Mouse (Mus musculus) ovary, postnatal 36 days (tissue): Measurements from ENCODE around the gene Samd10.

ENCODE experiments used
- DNase-seq: peaks from one replicate; pipeline ENCODE4 v3.0.0; 2022; ENCODE audit warnings: low spot score, mixed read lengths

Gene Samd10

DNA sequence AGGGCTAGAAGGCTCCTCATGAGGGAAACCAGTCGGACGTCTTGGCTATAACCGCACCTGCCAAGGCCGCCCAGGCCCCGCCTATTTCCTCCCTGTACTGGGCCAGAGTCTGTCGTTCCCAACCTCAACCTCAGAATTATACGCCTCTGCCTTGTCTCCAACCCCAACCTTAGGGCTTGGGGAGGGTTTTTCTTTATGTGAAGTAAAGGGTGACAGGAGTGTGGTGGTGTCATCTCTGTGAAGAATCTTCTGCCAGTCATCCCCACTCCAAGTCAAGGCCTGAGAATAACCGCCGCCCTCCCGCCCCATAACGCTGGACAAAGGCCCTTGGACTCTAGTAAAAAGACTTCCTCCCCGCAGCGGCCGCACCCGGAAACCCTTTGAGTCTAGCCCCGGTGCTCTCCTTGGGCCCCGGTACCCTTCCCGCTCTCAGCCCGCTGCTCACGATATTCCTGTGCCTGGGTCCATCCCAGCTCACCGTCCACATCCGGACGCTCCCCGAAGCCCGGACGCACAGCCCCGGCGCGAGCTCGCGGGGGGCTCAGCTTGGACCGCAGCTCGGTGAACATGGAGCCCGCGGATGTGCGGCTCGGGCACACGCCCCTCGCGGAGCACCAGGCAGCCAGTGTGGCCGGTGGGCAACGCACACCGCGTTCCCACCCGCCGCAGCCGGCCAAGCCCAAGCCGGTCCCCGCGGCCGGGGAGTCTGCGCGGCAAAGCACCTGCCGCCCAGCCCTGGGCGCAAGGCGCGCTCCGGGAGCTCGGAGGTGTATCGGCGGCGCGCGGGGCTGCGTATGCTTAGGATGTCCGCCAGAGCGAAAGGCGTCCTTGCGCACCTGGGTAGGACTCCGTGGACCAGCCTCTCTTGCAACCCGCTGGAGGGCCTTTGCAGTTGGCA lies at the start of gene Samd10:
Gene Samd10 (minus strand): TSS at position 759 of the 898 bp plus-strand sequence.
- peak; percentile 62 for DNase-seq

DNA sequence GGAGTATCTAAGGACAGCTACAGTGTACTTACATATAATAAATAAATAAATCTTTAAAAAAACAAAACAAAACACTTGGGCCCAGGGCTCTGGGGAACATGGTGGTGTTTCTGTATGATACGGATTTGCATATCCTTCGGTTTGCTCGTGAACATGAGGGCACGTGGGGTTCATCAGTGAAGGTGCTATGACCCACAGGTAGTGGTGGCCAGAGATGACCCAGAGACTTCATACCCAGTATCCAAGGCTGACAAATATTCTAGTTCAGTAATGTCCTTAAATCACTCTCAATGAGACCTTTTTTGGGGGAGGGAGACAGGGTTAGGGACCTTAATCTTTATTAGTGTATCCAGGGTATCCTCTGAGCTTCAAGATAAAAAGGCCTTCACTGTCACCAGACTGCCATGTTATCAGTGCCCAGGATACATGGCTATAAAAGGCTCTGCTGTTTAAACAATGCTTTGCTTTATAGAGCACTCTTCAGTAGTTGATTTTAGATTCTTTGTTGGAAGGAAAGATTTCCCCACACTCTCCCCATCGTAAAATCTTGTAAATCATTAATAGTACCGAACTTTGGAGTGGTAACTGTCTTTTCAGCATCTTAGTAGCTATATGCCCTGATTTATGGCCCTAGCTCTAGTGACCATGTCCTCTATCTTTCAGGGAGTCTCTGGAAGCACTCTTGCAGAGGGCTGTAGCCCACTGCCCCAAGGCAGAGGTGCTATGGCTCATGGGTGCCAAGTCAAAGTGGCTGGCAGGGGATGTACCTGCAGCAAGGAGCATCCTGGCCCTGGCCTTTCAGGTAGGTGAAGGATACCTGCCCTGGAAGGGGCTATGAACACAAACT lies 47.8 kb upstream of the Samd10 start:
- no peak for DNase-seq

DNA sequence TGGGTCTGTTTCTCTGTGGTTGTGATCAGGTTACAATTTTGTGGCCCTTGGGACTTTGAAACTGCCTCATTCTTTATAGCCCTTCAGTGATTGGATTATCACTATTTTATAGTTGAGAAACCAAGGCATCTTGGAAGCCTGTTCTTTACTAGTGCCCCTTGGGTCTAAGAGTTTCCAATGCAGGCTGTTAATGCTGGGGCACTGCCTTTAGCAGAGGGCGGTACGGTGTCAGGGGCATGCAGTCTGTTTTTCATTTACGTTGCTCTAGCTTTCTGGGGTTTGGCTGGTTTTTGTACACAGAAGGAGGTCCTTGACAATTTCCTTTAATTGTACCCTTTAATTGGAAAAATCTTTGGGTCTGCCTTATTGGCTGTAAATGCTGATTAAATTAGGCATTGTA lies 46.7 kb upstream of the Samd10 start:
- DNase-seq = no peak

DNA sequence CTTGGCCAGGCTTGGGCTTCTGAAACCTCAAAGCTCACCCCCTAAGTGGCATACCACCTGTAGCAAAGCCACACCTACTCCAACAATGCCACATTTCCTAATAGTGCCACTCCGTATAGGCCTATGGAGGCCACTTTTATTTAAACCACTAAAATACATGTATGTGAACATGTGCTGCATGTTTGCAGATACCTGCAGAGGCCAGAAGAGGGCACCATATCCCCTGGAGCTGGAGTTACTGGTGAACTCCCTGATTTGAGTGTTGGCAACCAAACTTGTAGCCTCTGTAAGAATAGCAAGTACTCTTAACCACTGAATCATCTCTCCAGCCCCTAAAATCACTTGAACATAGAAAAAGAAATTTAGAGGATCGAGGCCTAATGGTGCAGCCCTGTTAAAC lies 45.3 kb upstream of the Samd10 start:
- peak; percentile 34 for DNase-seq

DNA sequence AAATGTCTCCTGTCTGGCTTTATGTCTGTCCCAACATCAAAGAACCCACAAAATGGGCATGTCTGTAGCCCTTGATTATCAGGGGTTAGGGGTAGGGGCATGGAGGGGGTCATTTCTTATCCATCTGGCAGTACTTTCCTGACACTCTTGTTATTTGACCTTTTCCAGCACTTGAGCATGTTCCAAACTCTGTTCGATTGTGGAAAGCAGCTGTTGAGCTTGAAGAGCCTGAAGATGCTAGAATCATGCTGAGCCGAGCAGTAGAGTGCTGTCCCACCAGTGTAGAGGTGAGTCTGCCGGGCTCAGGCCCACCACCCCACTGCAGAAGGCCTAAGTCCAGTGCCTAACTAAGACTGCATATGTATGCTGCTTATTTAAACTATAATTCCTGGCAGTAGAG lies 36.9 kb upstream of the Samd10 start:
- no peak for DNase-seq

DNA sequence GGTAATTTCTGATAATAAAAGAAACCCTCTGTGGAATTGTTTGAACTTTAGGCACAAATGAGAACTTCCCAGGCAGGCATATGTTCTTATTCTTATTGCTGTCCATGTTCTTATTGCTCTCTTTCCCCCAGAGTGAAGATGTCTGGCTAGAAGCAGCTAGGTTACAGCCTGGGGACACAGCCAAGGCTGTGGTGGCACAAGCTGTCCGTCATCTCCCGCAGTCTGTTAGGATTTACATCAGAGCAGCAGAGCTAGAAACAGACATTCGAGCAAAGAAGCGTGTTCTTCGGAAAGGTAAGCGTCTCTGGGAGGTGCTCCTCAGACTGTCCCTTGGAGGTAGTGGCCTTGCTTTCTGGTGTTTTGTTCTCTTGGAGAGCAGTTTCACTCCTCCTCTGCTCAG lies 33.6 kb upstream of the Samd10 start:
- DNase-seq = no peak

DNA sequence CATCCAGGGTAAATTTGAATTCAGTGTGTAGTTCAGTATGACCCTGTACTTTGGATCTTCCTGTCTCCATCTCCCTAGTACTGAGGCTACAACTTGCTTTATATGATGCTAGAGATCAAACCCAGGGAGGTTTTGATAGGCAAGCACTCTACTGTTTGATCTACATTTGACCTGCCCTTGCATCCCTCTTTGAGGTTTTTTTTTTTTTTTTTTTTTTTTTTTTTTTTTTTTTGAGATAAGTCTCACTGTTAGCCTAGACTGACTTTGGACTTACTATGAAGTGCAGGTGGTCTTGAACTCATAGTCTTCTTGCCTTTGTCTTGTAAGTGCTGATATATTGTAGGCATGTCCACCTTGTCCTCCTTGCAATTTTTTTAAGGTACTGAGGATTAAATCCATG lies 29.5 kb upstream of the Samd10 start:
- DNase-seq = no peak

DNA sequence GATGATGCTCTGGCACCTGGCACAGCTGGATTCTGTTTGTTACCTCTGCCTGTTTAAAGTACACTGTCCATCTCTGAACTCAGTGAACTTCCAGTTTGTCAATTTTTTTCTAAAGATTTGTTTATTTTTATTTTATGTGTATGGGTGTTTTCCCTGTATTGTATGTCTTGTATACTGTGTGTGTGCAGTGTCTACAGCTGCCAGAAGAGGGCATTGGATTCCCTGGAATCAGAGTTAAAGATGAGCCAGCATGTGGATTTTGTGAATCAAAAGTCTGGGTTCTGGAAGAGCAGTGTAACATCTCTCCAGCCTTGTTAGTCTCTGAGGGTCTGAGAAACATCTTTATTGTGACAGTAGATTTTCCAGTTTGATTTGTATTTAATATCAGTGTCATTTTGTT lies 24.4 kb upstream of the Samd10 start:
- DNase-seq = no peak

DNA sequence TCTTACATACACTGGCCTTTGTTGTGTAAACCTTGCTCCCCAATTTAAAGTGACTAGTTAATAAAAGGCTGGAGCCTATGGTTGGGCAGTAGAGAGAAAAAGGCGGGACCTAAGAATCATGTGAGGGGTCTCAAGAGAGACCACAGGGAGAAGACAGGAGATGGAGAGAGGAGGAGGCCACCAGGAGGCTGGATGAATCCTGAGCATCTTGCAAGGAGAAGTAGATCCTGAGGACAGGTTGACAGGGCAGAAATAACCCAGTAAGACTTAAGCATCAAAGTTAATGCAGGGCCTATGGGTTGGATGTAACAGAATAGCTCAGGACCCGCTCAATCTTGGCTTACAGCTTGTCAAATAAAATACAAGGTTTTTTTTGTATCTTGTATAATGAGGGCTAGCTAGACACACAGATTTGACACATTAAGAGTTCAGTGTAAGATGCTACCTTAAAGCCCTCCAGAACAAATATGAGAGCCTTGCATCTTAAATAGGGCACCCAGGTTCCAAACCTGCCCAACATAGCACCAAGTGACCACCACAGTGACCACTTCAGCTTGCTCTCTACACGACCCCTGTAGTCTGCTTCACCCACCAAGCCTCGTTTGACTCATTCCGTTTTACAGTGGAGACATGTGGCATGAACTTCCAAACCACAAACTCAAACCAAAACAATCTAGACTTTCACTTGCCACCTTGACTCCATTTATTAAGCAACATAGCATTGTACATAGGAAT lies 19.9 kb upstream of the Samd10 start:
- no peak for DNase-seq

DNA sequence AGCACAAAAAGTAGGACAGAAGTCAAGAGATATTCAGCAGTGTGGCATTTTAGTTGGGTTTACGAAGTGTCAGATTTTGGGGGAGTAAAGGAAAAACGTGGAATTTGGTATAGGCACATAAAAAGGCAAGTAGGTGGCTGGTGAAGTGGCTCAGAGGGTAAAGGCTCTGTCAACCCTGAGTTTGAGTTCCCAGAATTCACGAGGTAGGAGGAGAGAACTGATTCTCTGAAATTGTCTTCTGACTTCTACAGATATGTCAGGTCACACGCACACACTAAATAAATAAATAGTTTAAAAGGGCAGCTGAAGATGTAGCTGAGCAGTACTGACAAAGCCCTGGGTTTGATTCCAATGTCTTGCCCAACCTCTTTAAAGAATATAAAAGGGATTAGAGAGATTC lies 3.4 kb upstream of the Samd10 start:
- no peak for DNase-seq

DNA sequence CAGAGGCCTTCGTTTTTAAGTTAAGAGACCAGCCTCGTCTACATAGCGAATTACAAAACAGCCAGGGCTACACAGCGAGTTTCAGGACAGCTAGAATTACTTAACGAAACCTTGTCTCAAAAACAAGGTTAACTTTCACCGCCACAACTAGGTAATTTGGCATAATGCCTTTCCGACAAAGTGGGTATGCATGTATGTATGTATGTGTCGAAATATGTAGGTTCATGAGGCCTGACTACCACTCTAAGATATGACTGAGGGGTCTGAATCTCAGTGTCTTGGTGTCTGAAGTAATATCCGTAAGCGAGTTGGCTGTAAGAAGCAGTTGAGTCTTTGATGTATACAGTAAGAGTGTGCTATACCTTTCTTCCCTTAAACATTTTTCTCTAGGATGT lies 2.7 kb upstream of the Samd10 start:
- DNase-seq = no peak

DNA sequence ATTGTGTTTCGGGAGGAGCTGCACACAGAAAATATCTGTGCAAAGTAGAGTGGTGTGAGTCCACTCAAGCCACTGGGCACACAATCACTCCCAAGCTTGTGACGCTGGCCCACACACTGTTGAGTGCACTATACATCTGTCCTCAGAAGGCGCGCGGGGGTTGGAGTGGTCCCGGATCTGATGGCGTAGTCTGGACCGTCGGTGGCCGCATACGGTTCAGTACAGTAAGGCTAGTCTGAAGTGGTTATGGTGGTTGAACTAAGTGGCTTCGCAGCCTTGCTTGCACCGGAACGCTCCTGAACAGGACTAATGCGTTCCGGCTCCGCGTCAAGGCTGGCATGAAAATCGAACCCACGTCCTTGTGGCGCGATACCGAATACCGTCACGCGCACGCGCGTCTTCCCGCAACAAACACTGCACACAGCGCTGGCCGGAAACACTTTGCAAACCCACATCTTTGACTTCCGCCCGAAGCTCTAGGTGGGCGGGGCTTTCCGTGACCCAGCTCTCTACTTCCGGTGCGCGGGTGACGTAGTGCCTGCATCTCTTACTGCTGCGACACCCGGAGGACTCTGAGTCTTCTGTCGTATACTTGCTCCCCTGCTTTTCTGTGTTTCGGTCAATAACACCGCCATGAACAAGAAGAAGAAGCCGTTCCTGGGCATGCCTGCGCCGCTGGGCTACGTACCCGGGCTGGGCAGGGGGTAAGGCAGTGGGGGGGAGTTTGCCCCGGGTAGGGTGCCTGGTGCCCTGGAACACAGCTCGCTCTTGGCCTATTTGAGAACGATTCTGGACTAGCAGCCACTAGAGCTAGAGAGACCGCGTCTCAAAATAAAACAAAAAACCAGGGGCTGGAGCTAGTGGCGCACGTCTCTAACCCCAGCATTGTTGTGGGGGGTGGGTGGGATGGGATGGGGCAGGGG lies 2.1 kb upstream of the Samd10 start:
- peak; percentile 94 for DNase-seq

DNA sequence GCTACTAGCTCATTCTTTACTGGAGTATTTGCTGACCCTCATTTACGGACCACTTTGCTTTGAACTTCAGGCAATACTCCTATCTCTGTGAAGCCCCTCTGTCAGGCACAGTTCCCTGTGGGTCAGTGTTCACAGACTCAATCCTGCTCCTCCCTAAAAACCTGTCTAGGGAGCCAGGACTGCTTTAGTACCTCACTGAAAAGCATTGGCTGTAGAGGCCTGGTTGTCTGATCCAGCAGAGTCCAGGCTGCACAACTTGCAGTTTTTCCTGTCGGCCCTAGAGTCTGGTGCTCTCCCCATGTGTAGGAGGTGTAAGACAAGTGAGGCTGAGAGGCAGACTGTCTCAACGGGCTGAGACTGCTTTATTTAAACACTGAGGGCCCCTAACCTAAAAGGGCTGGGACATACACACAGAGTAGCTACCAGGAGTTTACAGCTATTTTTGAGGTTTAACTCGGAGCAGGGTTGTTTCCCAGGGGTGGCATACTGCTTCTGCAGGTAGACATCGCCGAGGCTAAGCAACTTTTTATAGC lies 1.3 kb upstream of the Samd10 start:
- no peak for DNase-seq

DNA sequence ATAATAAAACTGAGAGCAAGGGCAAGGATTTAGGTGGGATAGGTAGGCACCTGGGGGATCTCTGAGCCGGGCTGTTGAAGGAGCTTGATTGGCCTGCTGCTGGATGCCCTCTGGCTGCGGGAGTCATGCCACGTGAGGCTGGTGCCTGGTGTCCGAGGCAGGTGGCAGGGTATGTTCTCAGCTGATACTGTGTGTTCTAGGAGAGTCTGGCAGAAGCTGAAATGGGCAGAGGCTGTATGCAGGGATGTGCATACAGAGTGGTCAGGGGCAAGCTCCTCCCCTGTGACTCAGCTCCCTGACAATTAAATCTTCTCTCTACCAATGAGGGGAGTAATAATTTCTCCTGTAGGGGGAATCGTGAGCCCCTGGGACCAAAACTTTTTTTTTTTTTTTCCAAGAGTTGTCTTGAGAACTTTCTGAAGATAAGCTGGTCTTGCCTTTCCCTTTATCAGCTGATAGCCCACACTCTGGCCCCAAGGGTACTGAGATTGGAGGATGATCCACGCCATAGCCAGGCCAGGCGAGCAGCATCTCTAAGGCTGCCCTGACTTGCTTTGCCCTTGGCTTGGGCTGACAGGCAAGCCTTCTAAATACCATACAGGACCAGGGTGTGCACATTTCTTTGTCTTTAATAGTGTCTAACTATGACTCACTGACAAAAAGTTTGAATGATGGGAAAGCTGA lies 1.5 kb downstream of the Samd10 start:
- DNase-seq = no peak

DNA sequence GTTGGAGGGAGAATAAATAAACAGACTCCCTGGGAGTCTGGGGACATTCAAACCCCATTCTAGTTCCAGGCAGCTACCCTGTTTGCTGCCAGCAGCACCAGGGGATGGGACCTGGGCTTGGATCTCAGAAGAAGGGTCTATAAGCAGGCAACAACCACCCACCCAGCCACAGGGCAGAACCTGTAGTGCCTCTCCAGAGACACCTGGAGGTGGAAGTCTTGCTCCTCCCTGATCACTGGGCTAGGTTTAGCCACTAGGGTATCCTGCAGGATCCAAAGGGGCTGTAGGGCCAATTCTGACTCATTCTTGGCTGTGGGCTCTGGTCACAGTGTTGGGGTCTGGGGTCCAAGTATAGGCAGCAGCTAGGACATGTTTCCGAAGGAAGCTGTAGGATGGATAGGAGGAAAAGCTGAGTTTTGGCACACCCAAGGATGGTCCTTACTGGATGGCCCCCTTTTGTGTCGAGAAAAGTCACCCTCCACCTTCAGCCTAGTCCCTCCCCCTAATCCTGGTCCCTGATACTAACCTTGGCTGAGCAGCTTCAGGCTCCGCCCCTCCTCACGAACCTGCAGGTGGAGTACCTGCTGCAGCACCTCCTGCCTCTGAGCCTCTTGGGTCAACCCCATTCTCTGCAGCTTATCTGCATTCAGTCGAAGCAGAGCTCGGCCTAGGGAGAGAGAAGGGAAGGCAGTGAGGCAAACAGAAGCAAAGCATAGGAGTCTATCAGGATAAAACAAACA lies 2.6 kb downstream of the Samd10 start:
- DNase-seq = no peak

DNA sequence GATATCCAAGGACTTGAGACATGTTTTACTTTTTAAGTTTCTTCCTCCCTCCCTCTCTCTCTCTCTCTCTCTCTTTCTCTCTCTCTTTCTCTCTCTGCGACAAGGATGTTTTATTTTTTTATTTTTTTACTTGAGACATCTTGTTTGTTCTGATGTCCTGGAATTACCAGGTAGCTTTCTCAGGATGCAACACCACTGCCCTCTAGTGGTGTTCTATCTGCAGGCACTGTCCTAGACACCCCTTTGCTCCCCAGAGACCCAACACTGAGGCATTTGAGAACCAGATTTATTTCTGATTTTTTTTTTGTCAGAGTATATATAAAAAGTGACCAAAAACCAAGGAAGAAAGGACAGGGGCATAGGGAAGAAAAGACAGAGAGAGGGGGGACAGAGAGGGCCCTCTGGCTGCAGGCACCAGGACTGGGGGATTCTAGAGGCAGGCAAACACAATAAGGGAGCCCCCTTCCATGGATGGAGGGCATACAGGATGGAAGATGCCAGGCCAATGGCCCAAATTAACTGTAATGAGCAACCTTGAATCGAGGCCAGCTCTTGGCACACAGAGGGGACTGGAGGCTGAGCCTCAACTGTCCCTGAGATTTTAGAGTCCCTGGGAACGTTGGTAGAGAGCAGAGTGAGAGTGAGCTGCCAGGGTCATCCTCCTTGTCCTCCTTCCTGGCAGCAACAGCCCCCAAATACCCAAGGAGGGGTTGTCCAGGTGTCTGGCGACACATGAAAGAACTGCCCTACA lies 3.9 kb downstream of the Samd10 start:
- no peak for DNase-seq

DNA sequence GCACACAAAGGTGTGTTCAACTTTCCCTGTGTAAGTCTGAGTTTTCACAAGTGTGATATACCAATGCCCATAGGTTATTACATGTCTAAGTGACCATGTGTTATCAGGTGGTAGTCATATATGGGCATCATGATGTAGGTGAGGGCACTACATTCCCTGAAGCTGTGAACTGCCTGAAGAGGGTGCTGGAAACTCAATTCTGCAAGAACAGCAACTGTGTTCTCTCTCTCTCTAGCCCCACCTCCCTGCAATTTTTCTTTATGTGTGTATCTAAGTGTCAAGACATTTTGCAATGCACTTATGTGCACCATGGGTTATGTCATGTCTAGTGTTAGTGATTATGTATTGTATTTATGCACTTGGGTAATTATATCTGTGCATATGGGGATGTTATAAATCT lies 5.1 kb downstream of the Samd10 start:
- DNase-seq = no peak

DNA sequence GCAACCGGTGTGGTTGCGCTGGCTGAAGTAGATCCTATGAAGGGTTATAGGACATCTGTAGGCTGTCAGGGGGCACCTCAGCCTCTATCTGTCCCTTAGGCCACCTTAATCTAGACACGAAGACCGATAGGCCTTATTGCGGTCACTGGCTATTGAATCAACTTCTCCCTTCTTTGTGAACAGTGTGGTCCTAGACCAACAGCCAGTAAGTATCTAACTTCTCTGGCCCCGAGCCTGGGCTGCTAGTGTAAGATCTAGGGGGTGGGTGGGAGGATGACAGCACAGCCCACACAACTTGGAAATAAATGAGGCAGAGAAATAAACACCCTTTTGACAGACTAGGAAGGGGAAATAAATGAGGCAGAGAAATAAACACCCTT lies 6.0 kb downstream of the Samd10 start:
- DNase-seq = no peak
